Mouse (Mus musculus): ENCODE measurements around the gene Terb2. TPM values are rescaled to one million over a fixed set of nuclear protein-coding genes. Genes with fewer than 3 reads are reported as not detected.
A peak's percentile ranks its signal among the peaks of the same experiment; 100 is the strongest.
"Not testable (repeated sequence)": the region's sequence is repeated elsewhere in the genome, so short reads cannot be mapped to it uniquely, and the experiment has no call there.

The Terb2 gene
- total RNA-seq, 2 experiments from 2014 or later, result not detected

- DNase-seq (ENCODE audit: low spot score in 2 of 2), result peak; percentile 75 to 85
These were observed 25.4 kb upstream of the Terb2 start, which contains the start of gene Trim69 for GRCm38 (mm10) chr2:122160680-122161079. TSS of gene Trim69 (plus strand) at chr2:122160700.

GRCm38 (mm10) chr2:122161542-122161941 lies 24.5 kb upstream of the Terb2 start:
- DNase-seq (ENCODE audit: low spot score in 2 of 2), result no peak

- DNase-seq (ENCODE audit: low spot score in 2 of 2), result no peak
These were observed 23.5 kb upstream of the Terb2 start for GRCm38 (mm10) chr2:122162529-122162928.

- no peak for DNase-seq (ENCODE audit: low spot score in 2 of 2)
These were observed 22.5 kb upstream of the Terb2 start for GRCm38 (mm10) chr2:122163430-122164195.

GRCm38 (mm10) chr2:122164293-122164692 lies 21.8 kb upstream of the Terb2 start:
- no peak for DNase-seq (ENCODE audit: low spot score in 2 of 2)

GRCm38 (mm10) chr2:122171292-122171691 lies 14.8 kb upstream of the Terb2 start:
- no peak for DNase-seq (ENCODE audit: low spot score in 2 of 2)

- no peak for DNase-seq (ENCODE audit: low spot score in 2 of 2)
These were observed 13.9 kb upstream of the Terb2 start for GRCm38 (mm10) chr2:122172188-122172587.

GRCm38 (mm10) chr2:122180051-122180822 lies 5.8 kb upstream of the Terb2 start:
- DNase-seq (ENCODE audit: low spot score in 2 of 2), result no peak

- DNase-seq (ENCODE audit: low spot score in 2 of 2), result no peak
These were observed 986 bp upstream of the Terb2 start for GRCm38 (mm10) chr2:122185086-122185485.

- DNase-seq (ENCODE audit: low spot score in 2 of 2), result no peak
These were observed 679 bp downstream of the Terb2 start for GRCm38 (mm10) chr2:122186751-122187150.

GRCm38 (mm10) chr2:122191849-122192248 lies 5.8 kb downstream of the Terb2 start:
- DNase-seq (ENCODE audit: low spot score in 2 of 2), result no peak

- peak; percentile 6 to 69 for DNase-seq (ENCODE audit: low spot score in 2 of 2)
These were observed 8.4 kb downstream of the Terb2 start for GRCm38 (mm10) chr2:122194509-122194929.

GRCm38 (mm10) chr2:122201501-122201900 lies 15.4 kb downstream of the Terb2 start:
- DNase-seq (ENCODE audit: low spot score in 2 of 2), result no peak

- no peak for DNase-seq (ENCODE audit: low spot score in 2 of 2)
These were observed 20.5 kb downstream of the Terb2 start for GRCm38 (mm10) chr2:122206440-122207107.

- no peak for DNase-seq (ENCODE audit: low spot score in 2 of 2)
These were observed 24.6 kb downstream of the Terb2 start for GRCm38 (mm10) chr2:122210534-122211228.

- DNase-seq (ENCODE audit: low spot score in 2 of 2), result not testable (repeated sequence)
These were observed 31.0 kb downstream of the Terb2 start for GRCm38 (mm10) chr2:122217075-122217474.

- DNase-seq (ENCODE audit: low spot score in 2 of 2), result no peak
These were observed 32.2 kb downstream of the Terb2 start for GRCm38 (mm10) chr2:122218234-122218633.

- DNase-seq (ENCODE audit: low spot score in 2 of 2), result no peak
These were observed 35.3 kb downstream of the Terb2 start for GRCm38 (mm10) chr2:122221378-122221777.

GRCm38 (mm10) chr2:122221798-122222197 lies 35.7 kb downstream of the Terb2 start:
- DNase-seq (ENCODE audit: low spot score in 2 of 2), result no peak

- DNase-seq (ENCODE audit: low spot score in 2 of 2), result no peak
These were observed 36.2 kb downstream of the Terb2 start for GRCm38 (mm10) chr2:122222272-122222671.

- no peak for DNase-seq (ENCODE audit: low spot score in 2 of 2)
These were observed 37.6 kb downstream of the Terb2 start for GRCm38 (mm10) chr2:122223654-122224053.

Measured in layer of hippocampus, postnatal 14 days (tissue).